Mouse (Mus musculus) limb, embryonic 14.5 days (tissue): Measurements from ENCODE around the gene Gpr171. TPM values are rescaled to one million over a fixed set of nuclear protein-coding genes. Genes with fewer than 3 reads are reported as not detected.
A peak's percentile ranks its signal among the peaks of the same experiment; 100 is the strongest.
"Not testable (repeated sequence)": the region's sequence is repeated elsewhere in the genome, so short reads cannot be mapped to it uniquely, and the experiment has no call there.

Experiments used
- ATAC-seq: fragments of 200-750 bp; cut with Nextera tagmentation; 2 replicates; pipeline ENCODE4 v1.8.0; 2017; ENCODE audit warnings: low read depth, moderate number of reproducible peaks, moderate TSS enrichment; ENCODE audit not compliant: low FRiP score
- DNase-seq: peaks from one replicate; pipeline ENCODE4 v3.0.0-alpha.2; 2015; ENCODE audit warnings: low spot score
- H3K27ac ChIP-seq: fragments of 300-500 bp; sonication (generic); replicated peaks from 2 replicates; pipeline ENCODE4 v1.5.1; 2014; ENCODE audit warnings: low read depth, mild to moderate bottlenecking, low read length, moderate library complexity, mixed read lengths
- H3K27me3 ChIP-seq: fragments of 300-500 bp; sonication (generic); 2 replicates; pipeline ENCODE4 v1.6.1; 2014; ENCODE audit warnings: low read length, mixed read lengths; ENCODE audit not compliant: control insufficient read depth, insufficient read depth
- H3K36me3 ChIP-seq: fragments of 300-500 bp; sonication (generic); 2 replicates; pipeline ENCODE4 v1.6.1; 2014; ENCODE audit warnings: mild to moderate bottlenecking, low read length, moderate library complexity, mixed read lengths; ENCODE audit not compliant: control insufficient read depth, insufficient read depth
- H3K4me1 ChIP-seq: fragments of 300-500 bp; sonication (generic); 2 replicates; pipeline ENCODE4 v1.6.1; 2014; ENCODE audit warnings: antibody characterized with exemption, low read length, mixed read lengths; ENCODE audit not compliant: control insufficient read depth, insufficient read depth
- H3K4me2 ChIP-seq: fragments of 300-500 bp; sonication (generic); replicated peaks from 2 replicates; pipeline ENCODE4 v1.6.1; 2014; ENCODE audit warnings: low read depth, mild to moderate bottlenecking, low read length, moderate library complexity; ENCODE audit not compliant: severe bottlenecking
- H3K4me3 ChIP-seq: fragments of 300-500 bp; sonication (generic); replicated peaks from 2 replicates; pipeline ENCODE4 v1.5.1; 2014; ENCODE audit warnings: low read length
- H3K9ac ChIP-seq: fragments of 300-500 bp; sonication (generic); 2 replicates; pipeline ENCODE4 v1.6.1; 2014; ENCODE audit warnings: mild to moderate bottlenecking, low read depth, low read length, moderate library complexity; ENCODE audit not compliant: severe bottlenecking
- H3K9me3 ChIP-seq: fragments of 300-500 bp; sonication (generic); 2 replicates; pipeline ENCODE4 v1.6.1; 2016; ENCODE audit warnings: low read length; ENCODE audit not compliant: control insufficient read depth
- POLR2A ChIP-seq: fragments of 200-500 bp; IDR thresholded peaks from 2 replicates; pipeline ENCODE4 v1.8.0; 2012; ENCODE audit warnings: inconsistent platforms, mild to moderate bottlenecking, moderate library complexity, borderline replicate concordance; ENCODE audit not compliant: insufficient read depth, insufficient read length; ENCODE audit errors: extremely low read depth
- WGBS: fragments of 180-500 bp; shearing (Covaris S2); extraction: QIAGEN DNeasy Blood & Tissue Kit; methylation state at CpG from one replicate; pipeline ENCODE4 v1.1.7; 2014; 5-methylcytosine and 5-hydroxymethylcytosine counted together
- polyA plus RNA-seq, 2 experiments: library from polyadenylated mRNA; depleted of rRNA in 1 of 2; stranded (reverse) in 1 of 2; unstranded in 1 of 2; fragments of >200 nt; fragmentation: Nextera tagmentation in 1 of 2; extraction: Ambion mirVana in 1 of 2; gene quantifications; 2 replicates each; pipeline versions ENCODE4 v1.2.1 to v1.2.3; 2012 to 2014

The Gpr171 gene
- polyA plus RNA-seq, 2 experiments = 0.19 to 1.5 TPM

DNA sequence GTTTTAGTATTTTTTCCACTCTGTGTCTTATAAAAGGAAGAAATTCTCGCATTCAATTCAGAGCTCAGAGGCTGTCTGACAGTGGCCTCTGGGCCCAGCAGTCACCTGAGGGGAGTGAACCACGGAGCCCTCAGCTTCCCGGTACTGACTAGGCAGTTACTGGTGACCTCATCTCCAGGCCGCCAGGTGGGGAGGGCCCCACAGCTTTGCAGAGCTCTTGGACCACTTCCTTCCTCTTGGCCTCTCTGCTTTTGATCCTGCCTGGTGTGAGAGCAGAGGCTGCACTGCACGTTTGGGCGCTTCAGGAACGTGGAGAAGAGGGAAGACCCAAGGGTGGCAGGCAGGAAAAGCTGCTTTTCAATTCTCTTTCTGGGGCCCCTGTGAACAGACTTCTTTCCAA is 20.7 kb downstream of the Gpr171 start:
- ATAC-seq (peak; percentile 34), DNase-seq (peak; percentile 32)
- no peak overlapping the region for H3K4me2 ChIP-seq
- H3K27ac ChIP-seq = no peak overlapping the region
- H3K9ac ChIP-seq = no peak overlapping the region
- no peak overlapping the region for H3K4me3 ChIP-seq
- no peak for TF ChIP-seq POLR2A
- no peaks in the 10 kb centered on the region for H3K9me3 ChIP-seq
- no peaks in the 10 kb centered on the region for H3K36me3 ChIP-seq
- 0 out of 2 replicates have a peak, but pooled peaks cover 8% of the 10 kb centered on the region for H3K4me1 ChIP-seq
- 8% methylated on average over 7 of the region's 7 CpGs for WGBS
- no peaks in the 10 kb centered on the region for H3K27me3 ChIP-seq

DNA sequence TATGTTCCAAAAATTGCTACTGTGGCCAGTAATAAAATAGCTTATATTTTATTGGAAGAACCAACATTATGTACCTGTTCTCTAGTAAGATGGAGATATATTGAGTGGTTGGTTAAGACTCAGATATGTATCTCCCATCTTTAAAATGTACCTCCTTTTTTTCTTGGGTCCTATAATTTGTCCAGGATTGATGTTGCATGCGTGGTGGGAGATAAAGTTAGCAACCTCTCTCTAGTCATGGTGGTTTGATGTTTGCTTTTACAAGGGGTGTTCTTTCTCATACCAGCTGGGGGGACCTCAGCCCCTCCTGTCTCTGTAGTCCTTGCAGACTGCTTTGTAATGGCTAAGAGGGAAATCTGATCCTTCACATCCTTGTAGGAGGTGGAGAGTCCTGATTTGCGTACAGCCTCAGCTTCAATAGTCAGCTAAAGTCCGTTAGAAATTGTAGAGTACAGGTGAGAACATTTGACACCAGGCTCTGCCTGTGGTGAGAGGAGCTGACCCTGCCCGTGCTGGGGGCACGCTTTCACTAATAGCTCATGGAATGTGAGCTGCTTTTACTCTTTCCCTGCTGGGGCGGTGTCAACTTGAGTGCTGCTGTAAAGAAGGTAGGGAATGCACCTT is 21.2 kb downstream of the Gpr171 start:
- H3K27ac ChIP-seq = no peak overlapping the region
- no peak overlapping the region for H3K4me2 ChIP-seq
- no peak for DNase-seq
- no peaks in the 10 kb centered on the region for H3K9me3 ChIP-seq
- WGBS = 16% methylated on average over 6 of the region's 6 CpGs
- H3K27me3 ChIP-seq = no peaks in the 10 kb centered on the region
- H3K4me3 ChIP-seq = no peak overlapping the region
- peak; percentile 6; the same call in 1 of the 2 replicates for ATAC-seq
- 0 out of 2 replicates have a peak, but pooled peaks cover 8% of the 10 kb centered on the region for H3K4me1 ChIP-seq
- no peak overlapping the region for H3K9ac ChIP-seq
- no peaks in the 10 kb centered on the region for H3K36me3 ChIP-seq
- no peak for TF ChIP-seq POLR2A

DNA sequence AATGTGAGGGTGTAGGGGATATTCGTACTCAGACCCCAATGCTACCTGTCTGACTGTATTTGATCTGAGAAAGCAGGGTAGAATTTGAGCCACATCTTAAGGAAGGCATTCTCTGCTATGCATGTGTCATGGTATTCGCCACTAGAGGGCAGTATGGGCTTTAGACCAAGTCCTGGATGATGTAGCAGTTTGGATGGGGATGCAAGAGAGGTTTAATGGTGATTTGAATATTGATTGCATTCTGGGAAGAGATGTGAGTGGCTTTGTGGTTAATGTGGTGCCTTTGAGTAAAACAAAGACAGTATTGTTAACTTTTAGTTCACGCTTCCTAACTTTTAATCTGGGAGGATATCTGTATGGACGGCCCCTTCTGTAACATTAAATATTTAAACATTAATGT is 22.3 kb downstream of the Gpr171 start:
- DNase-seq = peak; percentile 57
- H3K9me3 ChIP-seq = no peaks in the 10 kb centered on the region
- no peak overlapping the region for H3K4me3 ChIP-seq
- no peak overlapping the region for H3K4me2 ChIP-seq
- 43% methylated on average over 4 of the region's 4 CpGs for WGBS
- TF ChIP-seq POLR2A = no peak
- H3K27me3 ChIP-seq = no peaks in the 10 kb centered on the region
- H3K9ac ChIP-seq = no peak overlapping the region
- H3K27ac ChIP-seq = no peak overlapping the region
- no peak; the same call in 1 of the 2 replicates for ATAC-seq
- no peaks in the 10 kb centered on the region for H3K36me3 ChIP-seq
- 0 out of 2 replicates have a peak, but pooled peaks cover 8% of the 10 kb centered on the region for H3K4me1 ChIP-seq

DNA sequence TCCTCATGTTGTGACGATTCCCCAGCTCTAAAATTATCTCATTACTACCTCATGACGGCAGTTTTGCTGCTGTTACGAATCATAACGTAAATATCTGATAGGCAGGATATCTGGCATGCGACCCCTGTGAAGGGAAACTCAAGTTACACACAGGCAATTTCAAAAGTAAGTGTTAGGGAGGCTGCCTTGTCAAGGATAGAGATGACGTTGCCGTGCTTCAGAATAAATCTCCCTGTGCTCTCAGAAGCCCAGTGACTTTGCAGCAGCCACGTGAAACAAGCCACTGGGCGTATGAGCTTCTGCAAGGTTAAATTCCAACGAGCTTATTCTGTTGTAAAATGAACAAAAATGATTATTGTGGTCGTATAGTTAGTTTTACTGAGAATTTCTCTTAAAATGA is 23.0 kb downstream of the Gpr171 start:
- DNase-seq (no peak), ATAC-seq (no peak)
- Histone ChIP-seq H3K27ac (no peak overlapping the region), H3K4me1 (0 out of 2 replicates have a peak, but pooled peaks cover 8% of the 10 kb centered on the region), H3K9ac (no peak overlapping the region), H3K36me3 (no peaks in the 10 kb centered on the region), H3K27me3 (no peaks in the 10 kb centered on the region), H3K9me3 (no peaks in the 10 kb centered on the region), H3K4me2 (no peak overlapping the region), H3K4me3 (no peak overlapping the region)
- TF ChIP-seq POLR2A = no peak
- WGBS = 68% methylated on average over 11 of the region's 11 CpGs

DNA sequence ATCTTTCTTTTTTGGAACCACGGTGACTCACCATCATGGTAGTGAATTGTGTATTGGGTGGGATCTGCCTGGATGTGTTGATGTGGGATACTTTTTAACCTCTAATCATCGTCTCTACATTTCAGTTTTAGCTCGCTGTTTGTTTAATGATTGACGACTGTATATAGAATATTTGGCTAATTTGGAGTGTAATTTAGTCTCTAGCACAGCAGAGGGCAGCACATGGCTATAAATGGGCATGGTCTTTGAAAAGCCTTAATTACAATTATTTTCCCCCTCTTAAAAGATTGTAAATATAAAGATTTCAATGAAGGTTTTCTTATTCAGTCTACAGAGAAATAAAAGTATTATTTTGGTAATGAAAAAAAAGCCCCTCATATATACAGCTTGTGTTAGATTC is 24.3 kb downstream of the Gpr171 start:
- H3K4me2 ChIP-seq = no peak overlapping the region
- H3K27ac ChIP-seq = no peak overlapping the region
- no peaks in the 10 kb centered on the region for H3K27me3 ChIP-seq
- H3K4me3 ChIP-seq = no peak overlapping the region
- H3K36me3 ChIP-seq = no peaks in the 10 kb centered on the region
- H3K9me3 ChIP-seq = no peaks in the 10 kb centered on the region
- DNase-seq (no peak), ATAC-seq (no peak)
- no peak for TF ChIP-seq POLR2A
- WGBS = 52% methylated on average over 4 of the region's 4 CpGs
- H3K9ac ChIP-seq = no peak overlapping the region
- H3K4me1 ChIP-seq = 0 out of 2 replicates have a peak, but pooled peaks cover 8% of the 10 kb centered on the region

DNA sequence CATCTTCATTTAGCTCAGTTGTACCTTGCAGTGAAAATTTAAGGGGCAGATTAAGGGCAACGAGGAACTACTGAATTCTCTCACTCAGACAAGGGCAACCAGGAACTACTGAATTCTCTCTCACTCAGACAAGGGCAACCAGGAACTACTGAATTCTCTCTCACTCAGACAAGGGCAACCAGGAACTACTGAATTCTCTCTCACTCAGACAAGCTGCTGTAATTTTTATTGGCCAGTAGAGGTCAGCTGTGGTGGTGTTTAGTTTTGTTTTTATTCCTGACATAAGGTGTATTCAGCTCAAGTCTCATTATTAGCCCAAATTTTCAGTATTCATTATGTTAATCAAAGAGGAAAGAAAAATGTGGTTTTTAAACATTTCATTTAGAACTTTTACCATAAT is 32.5 kb downstream of the Gpr171 start:
- H3K9ac ChIP-seq, DNase-seq, ATAC-seq, H3K36me3 ChIP-seq, H3K27me3 ChIP-seq, H3K9me3 ChIP-seq, H3K4me2 ChIP-seq, H3K27ac ChIP-seq, H3K4me3 ChIP-seq: not testable (repeated sequence)
- H3K4me1 ChIP-seq = peaks cover 16% of the 10 kb centered on the region
- 86% methylated on average over 1 of the region's 1 CpGs for WGBS
